Mouse (Mus musculus) limb, embryonic 15.5 days (tissue): Measurements from ENCODE around the gene Nat10. TPM values are rescaled to one million over a fixed set of nuclear protein-coding genes. Genes with fewer than 3 reads are reported as not detected.
A peak's percentile ranks its signal among the peaks of the same experiment; 100 is the strongest.

Experiments used
- ATAC-seq: fragments of 200-750 bp; cut with Nextera tagmentation; 2 replicates; pipeline ENCODE4 v1.8.0; 2017; ENCODE audit warnings: low read depth, moderate TSS enrichment; ENCODE audit not compliant: insufficient number of reproducible peaks, low FRiP score, low TSS enrichment
- H3K27ac ChIP-seq: fragments of 300-500 bp; sonication (generic); 2 replicates; pipeline ENCODE4 v1.5.1; 2015; ENCODE audit warnings: moderate library complexity, mild to moderate bottlenecking, inconsistent platforms
- H3K27me3 ChIP-seq: fragments of 300-500 bp; sonication (generic); 2 replicates; pipeline ENCODE4 v1.6.1; 2015; ENCODE audit warnings: inconsistent platforms
- H3K36me3 ChIP-seq: fragments of 300-500 bp; sonication (generic); 2 replicates; pipeline ENCODE4 v1.6.1; 2015; ENCODE audit warnings: inconsistent platforms
- H3K4me1 ChIP-seq: fragments of 300-500 bp; sonication (generic); 2 replicates; pipeline ENCODE4 v1.6.1; 2015; ENCODE audit warnings: inconsistent platforms
- H3K4me2 ChIP-seq: fragments of 300-500 bp; sonication (generic); 2 replicates; pipeline ENCODE4 v1.6.1; 2015; ENCODE audit warnings: mild to moderate bottlenecking, inconsistent platforms
- H3K4me3 ChIP-seq: fragments of 300-500 bp; sonication (generic); 2 replicates; pipeline ENCODE4 v1.5.1; 2015; ENCODE audit warnings: mild to moderate bottlenecking, inconsistent platforms
- H3K9ac ChIP-seq: fragments of 300-500 bp; sonication (generic); 2 replicates; pipeline ENCODE4 v1.6.1; 2015; ENCODE audit warnings: inconsistent platforms
- H3K9me3 ChIP-seq: fragments of 300-500 bp; sonication (generic); 2 replicates; pipeline ENCODE4 v1.6.1; 2016; ENCODE audit warnings: inconsistent platforms
- WGBS: fragments of 180-500 bp; shearing (Covaris S2); methylation state at CpG from one replicate; pipeline ENCODE4 v1.1.7; 2015; 5-methylcytosine and 5-hydroxymethylcytosine counted together
- polyA plus RNA-seq: library from polyadenylated mRNA; unstranded; fragments of >200 nt; fragmentation: Nextera tagmentation; extraction: Ambion mirVana; gene quantifications from 2 replicates; pipeline ENCODE4 v1.2.1, GENCODE M21; 2015

Gene Nat10
- polyA plus RNA-seq, 1 experiment from 2014 or later = 25.2 TPM

DNA sequence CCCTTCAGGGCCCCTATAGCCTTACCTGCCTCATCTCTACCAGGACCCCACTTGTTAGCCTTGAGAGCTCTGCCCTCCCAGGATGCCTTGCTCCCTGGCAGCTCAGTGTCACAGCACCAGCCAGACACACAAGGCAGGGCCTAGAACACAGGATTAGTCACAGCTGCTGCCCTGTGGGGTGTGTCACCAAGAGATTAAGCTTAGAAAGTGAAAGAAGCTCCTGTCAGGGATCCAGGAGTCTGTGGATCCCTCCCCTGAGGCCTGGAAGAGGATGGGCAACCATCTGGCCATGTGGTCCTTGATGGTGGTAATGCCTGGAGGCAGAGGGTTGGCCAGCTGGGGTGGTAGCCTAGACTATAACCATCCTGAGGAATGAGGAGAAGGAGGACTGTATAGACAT lies 73.9 kb downstream of the Nat10 start:
- Histone ChIP-seq H3K9me3 (no peaks in the 10 kb centered on the region), H3K4me2 (no peak overlapping the region), H3K4me1 (peaks cover 37% of the 10 kb centered on the region), H3K27ac (no peak overlapping the region), H3K9ac (no peak overlapping the region), H3K27me3 (no peaks in the 10 kb centered on the region), H3K4me3 (no peak overlapping the region), H3K36me3 (no peaks in the 10 kb centered on the region)
- no peak for ATAC-seq

DNA sequence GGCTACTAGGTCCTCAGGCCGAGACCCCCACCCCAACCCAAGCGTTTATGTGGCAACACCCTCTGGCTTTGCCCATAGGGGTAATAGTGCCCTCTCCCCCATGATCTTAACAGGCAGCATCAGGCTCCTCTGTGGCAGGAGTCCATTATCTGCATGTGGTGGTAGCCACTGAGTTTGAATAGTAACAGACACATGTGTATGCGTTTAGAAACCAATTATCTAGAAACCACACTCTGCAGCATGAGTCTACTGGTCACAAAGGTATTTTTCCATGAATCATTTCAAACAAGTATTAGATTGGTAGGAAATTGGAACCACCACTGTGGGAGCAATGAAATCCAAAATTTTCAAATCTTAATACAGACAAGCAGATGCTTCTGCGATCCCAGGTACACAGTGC lies 75.5 kb downstream of the Nat10 start:
- H3K27me3 ChIP-seq = no peaks in the 10 kb centered on the region
- peak overlapping the region; percentile 79 for H3K27ac ChIP-seq
- H3K9ac ChIP-seq = no peak overlapping the region
- H3K4me3 ChIP-seq = no peak overlapping the region
- H3K4me2 ChIP-seq = no peak overlapping the region
- ATAC-seq = peak; percentile 25; the same call in 1 of the 2 replicates
- 40% methylated on average over 4 of the region's 4 CpGs for WGBS
- peaks cover 34% of the 10 kb centered on the region for H3K4me1 ChIP-seq
- H3K9me3 ChIP-seq = no peaks in the 10 kb centered on the region
- H3K36me3 ChIP-seq = no peaks in the 10 kb centered on the region

DNA sequence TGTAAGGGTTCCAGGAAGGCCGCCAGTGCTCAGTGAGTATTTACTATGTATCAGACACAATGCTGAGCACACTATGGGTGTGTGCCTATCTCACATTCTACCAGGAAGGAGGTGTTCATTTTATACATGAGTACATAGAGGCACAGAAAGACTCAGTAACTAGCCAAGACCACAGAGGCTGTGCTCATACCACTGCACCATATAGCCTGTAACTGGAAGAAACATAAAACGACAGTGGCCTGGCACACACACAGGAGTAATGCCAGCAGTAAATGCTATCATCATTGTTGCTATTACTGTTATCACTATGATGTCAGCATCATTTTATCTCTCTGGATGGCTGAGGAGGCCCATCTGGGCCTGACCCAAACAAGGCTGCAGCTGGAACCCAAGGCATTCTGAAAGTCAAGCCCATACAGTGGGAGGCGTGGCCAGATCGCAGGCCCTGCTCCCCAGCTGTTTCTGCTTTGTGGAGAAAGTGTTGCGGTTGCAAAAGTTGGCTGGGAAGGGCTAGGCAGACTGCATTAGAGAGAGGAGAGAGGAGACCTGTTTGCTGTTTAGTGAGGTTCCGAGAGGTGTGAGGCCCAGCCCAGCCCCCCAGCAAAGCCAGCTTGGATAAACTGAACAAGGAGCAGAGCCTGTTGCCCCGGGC lies 76.0 kb downstream of the Nat10 start:
- no peaks in the 10 kb centered on the region for H3K9me3 ChIP-seq
- H3K36me3 ChIP-seq = no peaks in the 10 kb centered on the region
- 36% methylated on average over 7 of the region's 7 CpGs for WGBS
- H3K4me3 ChIP-seq = no peak overlapping the region
- no peak overlapping the region for H3K9ac ChIP-seq
- H3K27ac ChIP-seq = peak overlapping the region; percentile 79
- no peaks in the 10 kb centered on the region for H3K27me3 ChIP-seq
- no peak overlapping the region for H3K4me2 ChIP-seq
- ATAC-seq = peak; percentile 72
- H3K4me1 ChIP-seq = peaks cover 33% of the 10 kb centered on the region

DNA sequence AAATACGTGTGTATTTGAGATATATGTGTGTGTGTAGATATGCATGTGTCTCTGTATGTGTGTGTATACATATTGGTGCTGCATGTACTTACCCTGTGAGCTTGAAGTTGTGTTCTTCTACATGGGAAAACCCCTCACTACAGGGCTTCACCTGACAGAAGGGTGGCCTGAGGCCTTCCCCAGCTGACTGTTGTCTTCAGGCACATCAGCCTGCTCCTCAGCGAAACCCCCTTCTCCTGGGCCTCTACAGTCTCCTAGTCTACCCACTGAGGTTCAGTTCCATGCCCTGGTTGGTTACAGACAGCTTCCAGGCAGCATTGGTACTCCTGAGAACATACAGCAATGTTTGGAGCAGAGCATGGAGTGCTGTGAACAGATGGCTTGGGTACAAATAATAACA lies 76.6 kb downstream of the Nat10 start:
- Histone ChIP-seq H3K9ac (no peak overlapping the region), H3K27ac (no peak overlapping the region), H3K9me3 (no peaks in the 10 kb centered on the region), H3K27me3 (no peaks in the 10 kb centered on the region), H3K4me1 (peaks cover 35% of the 10 kb centered on the region), H3K4me2 (no peak overlapping the region), H3K36me3 (no peaks in the 10 kb centered on the region), H3K4me3 (no peak overlapping the region)
- ATAC-seq = no peak
- 85% methylated on average over 2 of the region's 2 CpGs for WGBS

DNA sequence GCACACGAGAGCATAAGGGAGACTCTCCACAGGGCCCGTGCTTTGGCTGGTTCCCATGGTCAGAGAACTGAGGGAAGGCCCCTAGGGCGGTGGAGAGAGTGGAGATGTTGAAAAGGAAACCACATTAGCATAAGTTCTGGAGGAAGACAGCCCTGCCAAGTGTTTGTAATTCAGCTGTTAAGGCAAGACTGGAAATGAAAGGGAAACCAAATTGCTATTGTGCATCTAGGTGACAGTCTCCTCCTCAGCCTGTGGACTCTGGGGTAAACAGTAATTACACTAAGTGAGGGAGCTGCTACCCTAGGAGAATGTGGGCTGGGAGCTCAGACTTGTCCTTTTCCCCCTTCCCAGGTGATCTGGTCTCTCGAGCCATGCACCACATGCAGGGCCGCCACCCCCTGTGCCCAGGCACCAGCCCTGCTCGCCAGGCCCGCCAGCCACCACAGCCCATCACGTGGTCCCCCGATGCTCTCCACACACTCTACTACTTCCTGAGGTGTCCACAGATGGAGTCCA lies 78.1 kb downstream of the Nat10 start:
- Histone ChIP-seq H3K36me3 (no peaks in the 10 kb centered on the region), H3K4me1 (peaks cover 39% of the 10 kb centered on the region), H3K27me3 (no peaks in the 10 kb centered on the region), H3K27ac (no peak overlapping the region; the same call in 1 of the 2 replicates), H3K9me3 (no peaks in the 10 kb centered on the region), H3K4me2 (no peak overlapping the region), H3K4me3 (no peak overlapping the region), H3K9ac (no peak overlapping the region)
- no peak for ATAC-seq
- WGBS = 78% methylated on average over 9 of the region's 9 CpGs

DNA sequence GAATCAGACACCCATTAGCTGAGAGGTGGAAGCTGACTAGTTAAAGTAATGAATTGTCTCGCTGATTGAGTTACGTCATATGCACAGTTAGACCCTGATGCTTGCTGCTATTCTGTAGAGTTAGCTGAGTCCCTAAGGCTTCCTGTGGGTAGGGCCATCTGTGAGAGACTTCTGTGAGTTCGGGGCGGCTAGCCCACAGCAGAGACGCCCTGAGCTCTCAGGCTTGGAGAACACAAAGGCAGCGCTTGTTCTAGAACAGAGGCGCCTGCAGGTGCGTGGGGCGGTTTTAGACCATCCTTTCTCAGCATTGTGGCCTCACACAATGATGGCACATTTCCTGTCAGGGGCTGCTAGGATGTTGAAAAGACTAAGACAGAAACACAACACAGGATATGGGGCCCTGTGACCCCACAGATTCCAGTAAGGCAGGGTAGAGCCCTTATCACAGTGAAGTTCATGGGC lies 78.8 kb downstream of the Nat10 start:
- no peaks in the 10 kb centered on the region for H3K27me3 ChIP-seq
- H3K4me3 ChIP-seq = no peak overlapping the region
- H3K36me3 ChIP-seq = no peaks in the 10 kb centered on the region
- ATAC-seq = no peak
- no peak overlapping the region for H3K9ac ChIP-seq
- H3K27ac ChIP-seq = no peak overlapping the region; the same call in 1 of the 2 replicates
- peaks cover 42% of the 10 kb centered on the region for H3K4me1 ChIP-seq
- no peak overlapping the region for H3K4me2 ChIP-seq
- no peaks in the 10 kb centered on the region for H3K9me3 ChIP-seq
- WGBS = 69% methylated on average over 9 of the region's 9 CpGs

DNA sequence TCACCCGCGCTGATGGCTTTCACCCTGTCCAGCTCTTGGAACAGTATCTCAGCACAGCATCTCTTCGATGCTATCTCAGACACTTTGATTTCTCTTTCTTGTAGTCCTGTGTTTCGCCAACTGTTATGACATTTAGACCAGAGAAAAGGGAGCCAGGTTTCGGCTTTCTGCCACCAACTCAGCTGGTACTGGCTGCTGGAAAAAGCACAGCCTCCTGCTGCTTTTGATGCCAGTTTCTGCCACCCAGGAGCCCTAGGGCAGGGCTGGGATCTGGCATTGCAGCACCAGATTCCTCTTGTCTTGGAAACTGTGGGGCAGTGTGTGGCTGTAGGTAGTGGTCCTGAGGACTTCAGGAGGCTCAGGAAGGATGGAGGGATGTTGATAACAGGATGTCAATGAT lies 79.9 kb downstream of the Nat10 start:
- Histone ChIP-seq H3K4me2 (no peak overlapping the region), H3K9ac (no peak overlapping the region), H3K9me3 (no peaks in the 10 kb centered on the region), H3K27me3 (no peaks in the 10 kb centered on the region), H3K27ac (no peak overlapping the region), H3K4me3 (no peak overlapping the region), H3K36me3 (no peaks in the 10 kb centered on the region), H3K4me1 (peaks cover 47% of the 10 kb centered on the region)
- no peak for ATAC-seq
- WGBS = 88% methylated on average over 5 of the region's 5 CpGs

DNA sequence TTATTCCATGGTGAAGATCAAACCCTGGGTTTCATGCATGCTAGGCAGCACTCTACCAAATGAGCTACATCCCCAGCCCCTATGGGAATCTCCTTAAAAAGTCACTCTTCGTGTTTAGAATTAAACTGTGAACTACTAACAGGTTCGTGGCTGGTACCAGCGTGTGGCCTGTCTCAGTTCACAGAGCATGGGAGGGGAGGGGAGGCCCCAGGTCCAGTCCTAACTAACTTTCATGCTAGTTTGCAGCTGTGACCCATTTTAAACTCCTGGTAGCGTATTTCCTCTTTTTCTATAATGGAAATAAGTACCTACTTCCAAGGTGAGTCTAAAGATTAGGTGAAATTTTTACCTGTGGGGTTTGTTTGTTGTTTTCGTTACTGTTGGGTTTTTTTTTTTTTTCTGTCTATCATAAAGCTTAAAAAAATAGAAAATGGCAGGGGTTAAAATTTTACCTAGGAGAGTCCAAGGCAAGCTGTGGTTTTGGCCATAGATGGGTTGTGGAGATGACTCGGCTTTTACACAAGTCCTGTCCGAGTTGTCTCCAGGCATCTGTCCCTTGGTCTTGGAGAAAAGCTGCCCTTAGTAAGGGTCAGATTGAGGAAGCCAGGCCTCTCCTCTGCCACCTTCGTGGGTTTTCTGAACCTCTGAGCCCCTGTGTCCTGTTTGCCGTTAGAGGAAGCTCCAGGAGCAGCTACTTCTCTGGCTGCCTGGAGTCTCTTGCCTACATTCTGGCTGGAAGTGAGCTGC lies 80.5 kb downstream of the Nat10 start:
- Histone ChIP-seq H3K4me1 (peaks cover 44% of the 10 kb centered on the region), H3K4me3 (no peak overlapping the region), H3K4me2 (no peak overlapping the region), H3K9me3 (no peaks in the 10 kb centered on the region), H3K27ac (no peak overlapping the region), H3K9ac (no peak overlapping the region), H3K36me3 (no peaks in the 10 kb centered on the region), H3K27me3 (no peaks in the 10 kb centered on the region)
- no peak for ATAC-seq
- 73% methylated on average over 9 of the region's 9 CpGs for WGBS

DNA sequence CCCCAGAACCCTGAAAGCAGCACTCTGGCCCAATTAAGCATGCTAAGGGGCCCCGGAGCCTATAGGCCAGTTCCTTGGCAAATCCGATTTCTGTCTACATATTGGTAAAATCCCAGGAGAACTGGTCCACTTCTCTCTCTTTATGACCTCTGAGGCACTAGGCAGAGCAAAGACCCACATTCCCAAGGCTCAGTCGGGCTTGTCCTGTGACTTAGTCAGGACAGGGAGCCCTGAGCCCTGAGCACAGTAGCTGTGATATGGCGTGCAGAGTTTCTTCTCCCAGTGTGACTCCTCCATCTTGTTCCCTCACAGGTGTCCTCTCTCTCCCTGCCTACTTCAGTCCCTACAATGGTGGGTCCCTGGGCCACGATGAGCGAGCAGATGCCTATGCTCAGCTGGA lies 82.6 kb downstream of the Nat10 start:
- Histone ChIP-seq H3K4me3 (no peak overlapping the region), H3K4me1 (peaks cover 39% of the 10 kb centered on the region), H3K36me3 (no peaks in the 10 kb centered on the region), H3K27me3 (no peaks in the 10 kb centered on the region), H3K9me3 (no peaks in the 10 kb centered on the region), H3K9ac (no peak overlapping the region), H3K27ac (no peak overlapping the region), H3K4me2 (no peak overlapping the region)
- WGBS = 84% methylated on average over 6 of the region's 6 CpGs
- no peak for ATAC-seq

DNA sequence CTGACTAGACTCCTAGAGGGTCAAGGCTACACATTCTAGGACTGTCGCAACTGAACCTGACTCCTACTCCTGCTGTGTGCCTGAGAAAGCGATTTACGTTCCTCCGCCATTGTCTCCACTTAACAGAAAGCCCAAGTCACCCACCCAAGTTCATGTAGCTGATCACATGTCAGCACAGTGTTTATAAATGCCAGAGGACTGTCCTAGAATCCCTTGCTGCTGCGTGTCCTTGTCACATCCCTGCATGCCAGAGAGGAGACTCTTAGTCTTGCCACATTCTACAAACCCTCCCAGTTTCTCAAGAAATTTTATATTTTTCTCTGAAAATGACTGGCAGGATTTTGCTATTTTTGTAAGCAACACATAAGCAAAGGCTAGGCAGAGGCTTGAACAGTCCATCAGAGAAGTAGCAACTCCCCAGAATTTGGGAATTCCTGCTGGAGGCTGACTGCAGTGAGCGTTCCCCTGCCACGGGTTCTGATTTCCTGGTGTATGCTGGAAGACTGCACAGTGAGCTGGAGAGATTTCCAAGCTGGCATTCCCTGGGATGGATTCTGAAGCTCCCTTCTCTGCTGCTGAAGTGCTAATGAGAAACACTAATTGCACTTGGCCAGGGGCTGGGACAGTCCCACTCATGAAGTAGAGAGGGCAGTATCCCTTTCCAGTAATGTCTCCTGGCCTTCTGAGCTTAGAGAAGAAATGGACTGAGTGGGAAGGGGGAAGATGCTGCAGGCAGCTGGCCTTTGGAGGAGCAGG lies 83.3 kb downstream of the Nat10 start:
- Histone ChIP-seq H3K4me3 (no peak overlapping the region), H3K27me3 (no peaks in the 10 kb centered on the region), H3K4me2 (no peak overlapping the region), H3K9ac (no peak overlapping the region), H3K9me3 (no peaks in the 10 kb centered on the region), H3K36me3 (no peaks in the 10 kb centered on the region), H3K4me1 (peaks cover 38% of the 10 kb centered on the region), H3K27ac (no peak overlapping the region)
- 78% methylated on average over 7 of the region's 7 CpGs for WGBS
- ATAC-seq = no peak

DNA sequence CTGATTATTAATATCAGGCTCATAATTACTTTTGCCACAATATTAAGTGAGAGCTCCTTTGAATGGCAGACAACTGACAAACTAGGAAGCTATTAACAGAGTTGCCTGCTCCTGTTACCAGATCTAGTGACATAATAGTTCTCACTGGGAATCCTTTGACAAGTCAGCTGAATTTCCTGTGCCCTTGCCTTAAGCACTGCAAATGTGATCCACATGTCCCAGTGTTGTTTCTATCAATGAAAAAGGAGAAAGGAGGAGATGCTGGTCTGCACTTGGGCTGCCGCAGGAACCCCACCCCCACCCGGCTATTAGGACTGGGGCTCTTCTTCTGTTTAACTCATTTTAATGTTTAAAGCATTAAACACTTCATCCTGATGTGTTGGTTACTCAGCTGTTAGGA lies 84.3 kb downstream of the Nat10 start:
- no peaks in the 10 kb centered on the region for H3K27me3 ChIP-seq
- H3K4me1 ChIP-seq = peaks cover 44% of the 10 kb centered on the region
- H3K4me3 ChIP-seq = no peak overlapping the region
- 38% methylated on average over 2 of the region's 2 CpGs for WGBS
- H3K36me3 ChIP-seq = no peaks in the 10 kb centered on the region
- no peaks in the 10 kb centered on the region for H3K9me3 ChIP-seq
- no peak overlapping the region for H3K4me2 ChIP-seq
- H3K27ac ChIP-seq = no peak overlapping the region
- H3K9ac ChIP-seq = no peak overlapping the region
- no peak for ATAC-seq

DNA sequence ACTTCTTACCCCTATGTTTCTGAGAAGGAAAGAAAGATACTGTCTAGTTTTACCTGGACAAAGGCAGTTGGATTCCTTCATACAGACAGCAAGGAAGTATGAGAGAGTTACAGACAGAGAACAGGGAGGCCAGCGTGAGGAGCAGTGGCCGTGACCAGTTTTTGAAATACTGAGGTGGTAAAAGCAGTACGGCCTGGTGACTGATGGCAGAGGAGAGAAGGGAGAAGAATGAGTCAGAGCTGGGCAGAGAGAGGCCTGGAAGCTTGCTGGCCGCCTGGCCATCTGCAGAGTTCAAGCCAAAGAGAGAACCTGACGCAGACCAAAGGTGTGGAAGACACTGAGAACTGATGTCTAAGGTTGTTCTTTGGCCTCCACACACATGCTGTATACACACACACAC lies 85.7 kb downstream of the Nat10 start:
- H3K4me1 ChIP-seq = peaks cover 43% of the 10 kb centered on the region
- 88% methylated on average over 5 of the region's 5 CpGs for WGBS
- H3K9ac ChIP-seq = no peak overlapping the region
- H3K4me2 ChIP-seq = no peak overlapping the region
- H3K4me3 ChIP-seq = no peak overlapping the region
- no peaks in the 10 kb centered on the region for H3K9me3 ChIP-seq
- H3K27ac ChIP-seq = no peak overlapping the region
- no peak for ATAC-seq
- no peaks in the 10 kb centered on the region for H3K36me3 ChIP-seq
- H3K27me3 ChIP-seq = no peaks in the 10 kb centered on the region
